Mouse (Mus musculus) olfactory bulb, adult 2 months (tissue): Measurements from ENCODE around the gene Chrnd.

Experiments
- CTCF ChIP-seq: fragments of 200-500 bp; IDR thresholded peaks from 2 replicates; pipeline ENCODE4 v1.5.1; 2012; ENCODE audit warnings: low read depth, mild to moderate bottlenecking, low read length, moderate library complexity; ENCODE audit not compliant: insufficient read depth
- POLR2A ChIP-seq: fragments of 200-500 bp; IDR thresholded peaks from 2 replicates; pipeline ENCODE4 v1.6.1; 2012; ENCODE audit warnings: mild to moderate bottlenecking, low read depth, low read length, moderate library complexity; ENCODE audit not compliant: insufficient read depth

GRCm38 (mm10) chr1:87214748-87215147 lies 24.3 kb downstream of the Chrnd start:
- no peak for TF ChIP-seq CTCF
- TF ChIP-seq POLR2A, result no peak
